In the genomic region with DNA sequence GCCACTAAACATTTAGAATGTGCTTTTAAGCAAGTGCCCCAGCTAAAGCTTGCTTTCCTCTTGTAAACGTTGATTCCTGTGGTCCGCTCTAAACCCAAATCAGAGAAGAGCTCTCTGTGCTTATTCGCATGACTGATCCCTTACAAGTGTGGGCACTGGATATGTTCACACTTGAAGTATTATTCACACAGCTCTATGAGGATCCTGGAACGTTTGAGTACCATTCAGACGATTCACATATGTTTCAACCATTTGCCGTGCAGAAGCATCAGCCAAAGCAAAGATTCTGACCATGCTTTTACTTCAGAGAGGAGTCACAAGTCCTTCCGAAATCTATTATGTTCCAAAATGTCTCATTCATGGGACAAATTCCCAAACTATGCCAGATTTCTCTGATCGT, we compare ENCODE assay signal across 28 mouse cellular contexts. TPM values are rescaled to one million over a fixed set of nuclear protein-coding genes. Genes with fewer than 3 reads are reported as not detected.
"Had no signal": no experiment of that assay in that cellular context is flagged by ENCODE, and none has a peak within 500 bp of the region (broad histone marks: within the 10 kb centered on the region; RNA-seq: fewer than 3 reads in every experiment).

No protein-coding gene starts in this region.

- H3K27ac ChIP-seq: heart, embryonic 10.5 days; heart, embryonic 13.5 days; heart, embryonic 15.5 days; hindbrain, embryonic 13.5 days; hindbrain, embryonic 15.5 days; hindbrain, postnatal 0 days; layer of hippocampus, adult 2 months; left cerebral cortex, adult 2 months; limb, embryonic 10.5 days; limb, embryonic 12.5 days; liver, embryonic 13.5 days; liver, embryonic 15.5 days had no signal

- ATAC-seq: hindbrain, postnatal 0 days; intestine, embryonic 16.5 days had no signal

- DNase-seq: gastrocnemius, postnatal 14 days; gastrocnemius, postnatal 36 days; heart, adult 18-20 months; heart, postnatal 14 days; heart, postnatal 36 days; kidney, adult 11 months; kidney, adult 8-10 months; kidney, postnatal 10 days; kidney, postnatal 25 days; kidney, postnatal 4 days; liver; liver, embryonic 13.5 days had no signal

- H3K4me2 ChIP-seq: heart, embryonic 13.5 days; heart, embryonic 15.5 days; hindbrain, embryonic 13.5 days; hindbrain, embryonic 15.5 days; limb, embryonic 12.5 days; liver, embryonic 11.5 days; liver, embryonic 13.5 days; liver, embryonic 15.5 days had no signal

- H3K9ac ChIP-seq: heart, embryonic 13.5 days; heart, embryonic 15.5 days; hindbrain, embryonic 13.5 days; hindbrain, embryonic 15.5 days; limb, embryonic 12.5 days; liver, embryonic 13.5 days; liver, embryonic 15.5 days had no signal

- H3K27me3 ChIP-seq: heart, embryonic 13.5 days; heart, embryonic 15.5 days; hindbrain, embryonic 13.5 days; hindbrain, embryonic 15.5 days; limb, embryonic 12.5 days; liver, embryonic 13.5 days; liver, embryonic 15.5 days had no signal

- H3K4me3 ChIP-seq: heart, embryonic 10.5 days; heart, embryonic 13.5 days; heart, embryonic 15.5 days; hindbrain, embryonic 13.5 days; hindbrain, embryonic 15.5 days; layer of hippocampus, adult 2 months; left cerebral cortex, adult 2 months; limb, embryonic 10.5 days; limb, embryonic 12.5 days; liver, embryonic 13.5 days; liver, embryonic 15.5 days had no signal

- H3K4me1 ChIP-seq: heart, embryonic 10.5 days; heart, embryonic 13.5 days; heart, embryonic 15.5 days; hindbrain, embryonic 13.5 days; hindbrain, embryonic 15.5 days; limb, embryonic 10.5 days; liver, embryonic 13.5 days; liver, embryonic 15.5 days had no signal

- H3K36me3 ChIP-seq: heart, embryonic 10.5 days; heart, embryonic 13.5 days; heart, embryonic 15.5 days; hindbrain, embryonic 13.5 days; hindbrain, embryonic 15.5 days; limb, embryonic 10.5 days; limb, embryonic 12.5 days; liver, embryonic 13.5 days; liver, embryonic 15.5 days had no signal

- H3K9me3 ChIP-seq: limb, embryonic 10.5 days; liver, embryonic 15.5 days had no signal

RNA-seq across cellular contexts. Expression of gene Prokr2, which starts 12.9 kb away (rescaled TPM):
- total RNA-seq: gastrocnemius, adult 18-20 months; gastrocnemius, adult 8-10 months; gastrocnemius, postnatal 14 days; hematopoietic stem cell, adult 5-6 weeks had no signal
